Mouse (Mus musculus) adrenal gland, postnatal 4 days (tissue): Measurements from ENCODE around the gene Tmco4. TPM values are rescaled to one million over a fixed set of nuclear protein-coding genes. Genes with fewer than 3 reads are reported as not detected.

ENCODE experiments used
- DNase-seq, 2 experiments: peaks; one replicate each; pipeline ENCODE4 v3.0.0; 2021 to 2022; ENCODE audit warnings: low spot score in 2 of 2, mixed read lengths in 2 of 2
- total RNA-seq, 2 experiments: library from RNA; stranded (reverse); gene quantifications; 2 replicates each; pipeline ENCODE4 v1.2.3; 2021

Tmco4 gene
- total RNA-seq, 2 experiments from 2014 or later = 16.4 to 20.8 TPM

DNA sequence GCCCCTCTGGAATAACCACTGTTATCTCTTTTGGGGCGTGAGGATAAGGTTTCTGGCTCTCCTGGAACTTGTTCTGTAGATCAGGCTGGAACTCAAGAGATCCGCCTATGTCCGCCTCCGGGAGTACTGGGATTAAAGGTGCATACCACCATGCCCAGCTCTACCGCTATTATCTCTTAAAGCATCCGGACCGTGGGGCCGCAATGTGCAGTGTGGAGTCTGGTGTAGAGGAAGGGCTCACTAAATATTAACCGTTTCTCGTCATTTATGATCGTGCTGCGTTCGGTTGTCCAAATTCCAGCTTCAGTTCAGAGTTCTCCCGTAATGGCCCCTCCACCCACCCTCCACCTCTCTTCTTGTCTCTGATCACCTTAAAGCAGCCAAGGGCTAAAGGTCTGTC, 45.7 kb downstream of the Tmco4 start:
- DNase-seq = no peak

DNA sequence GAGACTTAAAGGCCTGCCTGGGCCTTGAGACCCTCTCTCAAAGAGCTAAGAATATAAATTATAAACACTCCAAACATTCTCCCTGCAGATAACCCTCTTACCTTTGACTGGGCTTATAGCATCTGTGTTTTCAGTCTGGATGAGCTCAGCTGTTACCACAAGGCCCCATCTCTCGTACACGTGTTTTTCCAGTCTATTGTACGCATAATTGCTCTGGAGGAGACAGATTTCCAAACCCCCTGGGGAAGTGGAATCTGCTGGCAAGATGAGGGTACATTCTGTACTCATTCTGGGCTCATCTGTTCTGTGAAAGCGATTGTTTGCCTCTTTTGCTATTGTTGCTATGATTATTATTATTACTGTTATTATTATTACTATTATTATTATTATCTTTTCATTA, 46.3 kb downstream of the Tmco4 start:
- DNase-seq = no peak

DNA sequence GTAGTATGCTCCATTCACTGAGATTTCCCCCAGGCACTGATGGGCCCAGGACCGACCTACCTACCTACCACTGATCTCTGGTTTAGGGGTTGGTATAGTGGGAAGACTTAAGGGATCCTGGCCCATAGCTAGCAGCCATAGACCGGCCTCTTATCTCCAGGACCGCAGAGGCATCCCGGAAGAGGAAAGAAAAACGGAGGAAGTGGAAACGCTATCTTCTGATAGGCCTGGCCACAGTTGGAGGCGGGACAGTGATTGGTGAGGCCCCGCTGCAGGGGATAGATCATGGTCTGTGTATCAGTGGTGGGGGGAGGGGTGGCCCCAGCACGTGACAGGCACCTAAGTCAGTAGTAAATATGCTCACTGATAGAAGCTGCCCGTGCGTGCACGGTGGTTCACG, 46.7 kb downstream of the Tmco4 start:
- DNase-seq = no peak

DNA sequence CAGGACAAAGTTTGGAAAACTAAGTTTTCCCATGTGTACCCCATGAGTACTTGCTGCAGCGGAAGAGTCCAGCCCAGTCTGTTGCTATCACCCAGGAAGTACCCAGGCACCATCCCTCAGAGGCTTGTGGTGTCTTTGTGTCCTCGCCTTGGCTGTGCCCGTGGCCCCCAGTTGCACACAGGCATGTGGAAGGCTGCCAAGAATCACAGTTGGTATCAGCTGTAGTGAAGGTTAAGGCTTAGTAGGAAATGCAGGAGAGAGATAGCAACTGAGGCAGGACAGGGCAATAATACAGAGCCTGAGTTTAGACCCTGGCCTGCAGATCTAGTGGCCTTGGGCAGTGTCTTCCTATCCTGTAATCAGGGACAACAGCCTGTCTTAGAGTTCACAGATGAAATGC, 47.7 kb downstream of the Tmco4 start:
- DNase-seq = no peak

DNA sequence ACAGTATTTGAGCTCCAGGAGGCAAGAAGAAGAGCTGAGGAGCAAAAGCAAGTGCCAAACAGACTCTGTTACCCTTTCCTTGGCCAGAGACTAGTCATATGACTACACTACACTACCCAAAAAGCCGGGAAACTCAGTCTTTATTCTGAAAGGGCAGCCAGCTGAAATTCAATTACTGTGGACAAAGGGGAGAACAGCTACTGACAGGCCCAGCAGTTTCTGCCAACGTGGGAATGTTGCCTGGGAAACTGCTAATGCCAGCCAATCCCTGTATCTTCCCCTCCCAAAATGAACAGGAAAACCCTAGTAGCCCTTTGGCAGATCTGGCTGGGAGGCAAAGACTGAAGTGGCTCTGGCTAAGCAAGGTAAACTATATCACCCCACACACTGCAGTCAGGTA, 51.7 kb downstream of the Tmco4 start:
- no peak for DNase-seq

DNA sequence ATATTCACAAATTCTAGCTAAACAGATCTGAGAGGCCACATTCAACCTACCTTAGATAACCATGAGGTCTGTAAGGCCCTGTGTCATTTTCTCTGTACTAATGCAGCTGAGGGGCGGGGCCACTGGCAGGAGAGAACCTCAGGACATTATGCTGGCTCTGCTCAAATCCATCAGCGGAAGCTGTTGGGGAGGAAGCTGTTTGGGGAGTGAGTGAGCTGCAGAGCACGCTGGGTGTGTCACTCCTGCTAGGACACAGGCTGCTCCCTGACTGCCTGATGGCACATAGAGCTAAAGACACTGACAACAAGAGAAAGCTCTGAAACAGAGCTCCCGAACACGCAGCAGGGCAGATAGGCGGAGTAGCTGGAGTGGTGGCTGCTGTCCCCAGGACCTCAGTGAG, 58.0 kb downstream of the Tmco4 start:
- no peak for DNase-seq

DNA sequence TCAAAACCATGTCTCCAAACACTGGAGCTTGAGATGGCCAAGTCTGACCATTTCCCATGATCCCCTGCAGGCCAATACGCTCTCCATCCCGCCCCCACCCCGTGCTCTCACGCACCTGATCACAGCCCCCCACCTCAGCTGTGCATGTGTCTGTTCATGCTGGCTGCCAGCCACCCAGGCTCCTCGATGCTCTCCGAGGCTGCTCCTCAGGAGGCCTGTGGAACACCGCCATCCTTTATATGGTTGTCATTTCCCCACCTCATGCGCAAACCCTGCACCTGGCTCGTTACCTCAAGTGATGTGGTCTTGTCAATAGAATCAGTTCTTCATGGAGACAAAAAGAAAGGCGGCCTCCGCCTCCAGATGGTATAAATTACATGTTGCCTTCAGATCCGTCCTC, 59.8 kb downstream of the Tmco4 start:
- no peak for DNase-seq

DNA sequence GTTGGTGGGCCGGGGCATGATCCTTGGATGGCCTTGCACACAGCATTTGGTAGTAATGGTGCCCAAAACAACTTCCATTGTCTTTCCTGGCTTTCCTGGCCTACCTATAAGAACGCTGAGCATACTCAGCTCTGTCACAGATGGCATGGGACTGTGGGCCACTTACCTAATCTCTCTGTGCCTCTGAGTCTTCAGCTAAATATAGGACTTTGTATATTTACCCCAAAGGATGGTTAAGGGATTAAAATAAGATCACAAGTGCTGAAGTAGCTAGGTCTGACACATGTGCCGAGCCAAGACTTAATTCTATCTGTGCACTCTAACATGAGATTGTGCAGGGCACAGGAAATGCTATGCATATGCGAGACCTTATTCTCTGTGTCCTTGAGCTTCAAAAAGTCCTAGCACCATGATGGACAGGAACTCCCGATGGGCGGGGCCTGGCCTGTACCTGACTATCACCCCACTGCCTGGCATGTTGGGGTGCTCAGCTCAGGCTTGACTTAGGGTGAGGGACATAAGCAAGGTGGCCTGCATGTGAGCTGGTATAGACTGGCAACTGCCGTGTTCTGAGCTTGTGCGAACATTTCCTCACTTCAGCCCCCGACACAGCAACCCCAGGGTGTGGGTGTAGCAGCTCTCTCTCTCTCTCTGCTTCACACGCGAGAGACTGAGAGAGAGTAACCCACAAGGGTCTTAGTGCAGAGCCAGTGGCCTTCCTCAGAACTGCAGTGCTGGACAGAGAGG, 60.7 kb downstream of the Tmco4 start:
- no peak for DNase-seq

DNA sequence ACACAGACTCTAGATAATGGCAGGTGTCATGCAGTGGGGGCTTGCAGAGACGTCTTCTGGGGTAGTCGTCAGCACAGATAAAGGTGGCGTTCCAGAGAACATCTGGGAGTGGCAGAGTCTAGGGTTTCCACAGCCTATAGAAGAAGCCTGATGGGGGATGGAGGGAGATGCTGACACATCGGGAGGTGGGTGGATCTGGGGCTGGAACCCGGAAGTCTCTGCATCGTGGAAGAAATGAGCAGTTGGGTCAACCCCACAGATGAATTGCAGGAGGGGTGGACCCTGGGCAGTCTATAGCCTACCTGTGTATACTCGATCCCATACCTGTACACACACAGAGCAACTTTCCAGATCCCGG, 61.3 kb downstream of the Tmco4 start:
- DNase-seq = no peak

DNA sequence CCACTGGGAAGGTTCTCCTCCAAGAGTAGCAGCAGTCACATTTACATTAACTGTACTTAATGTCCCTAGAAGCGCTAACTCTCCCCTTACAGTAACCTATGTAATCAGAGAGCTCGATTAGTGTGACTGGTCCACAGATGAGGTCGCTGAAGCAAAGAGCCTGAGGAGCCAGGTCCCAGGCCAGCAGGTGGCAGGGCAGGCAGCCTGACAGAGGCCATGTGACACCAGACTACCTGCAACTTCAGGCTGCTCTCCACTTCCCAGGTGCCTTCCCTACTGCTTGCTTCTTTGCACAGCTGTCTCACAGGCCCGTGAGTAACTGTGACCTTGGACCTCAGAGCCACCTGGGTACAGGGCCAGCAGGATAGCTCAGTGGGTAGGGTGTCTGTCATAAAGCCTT, 61.9 kb downstream of the Tmco4 start:
- DNase-seq = no peak

DNA sequence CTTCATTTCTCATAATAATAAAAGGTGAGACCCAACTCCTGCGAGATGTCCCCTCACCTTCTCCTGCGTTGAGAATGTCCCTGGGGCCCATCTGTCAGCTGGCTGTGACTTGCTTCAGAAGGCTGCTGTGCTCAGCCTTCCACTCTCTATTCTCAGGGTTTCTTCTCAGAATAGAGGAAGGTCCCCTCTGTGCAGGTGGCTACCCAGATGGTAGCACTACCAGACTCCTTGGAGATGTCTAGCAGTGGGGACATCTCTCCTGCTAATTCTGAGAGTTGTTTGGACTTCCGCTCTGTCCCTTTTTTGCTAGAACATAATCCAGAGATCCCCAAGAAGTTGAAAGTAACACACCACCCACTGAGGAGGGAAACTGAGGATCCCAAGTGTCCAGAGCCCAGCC, 62.3 kb downstream of the Tmco4 start:
- DNase-seq = no peak

DNA sequence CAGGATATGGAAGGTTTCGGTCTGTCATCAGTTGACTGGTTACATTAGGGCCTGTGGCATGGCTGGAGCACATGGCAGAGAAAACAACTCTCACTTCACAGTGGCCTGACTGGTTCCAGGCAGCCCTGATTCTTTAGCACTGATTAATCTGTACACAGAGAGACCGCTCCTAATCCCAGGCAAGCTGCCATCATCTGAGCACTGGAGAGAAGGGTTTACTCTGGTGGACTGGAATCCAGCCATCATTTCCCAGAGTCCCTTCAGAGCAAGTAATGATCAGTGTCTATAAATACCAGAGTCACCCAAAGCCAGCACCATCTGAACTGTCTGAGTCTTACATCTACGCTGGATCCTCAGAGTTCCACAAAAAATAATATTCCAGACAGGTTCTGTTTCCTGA, 63.1 kb downstream of the Tmco4 start:
- no peak for DNase-seq

DNA sequence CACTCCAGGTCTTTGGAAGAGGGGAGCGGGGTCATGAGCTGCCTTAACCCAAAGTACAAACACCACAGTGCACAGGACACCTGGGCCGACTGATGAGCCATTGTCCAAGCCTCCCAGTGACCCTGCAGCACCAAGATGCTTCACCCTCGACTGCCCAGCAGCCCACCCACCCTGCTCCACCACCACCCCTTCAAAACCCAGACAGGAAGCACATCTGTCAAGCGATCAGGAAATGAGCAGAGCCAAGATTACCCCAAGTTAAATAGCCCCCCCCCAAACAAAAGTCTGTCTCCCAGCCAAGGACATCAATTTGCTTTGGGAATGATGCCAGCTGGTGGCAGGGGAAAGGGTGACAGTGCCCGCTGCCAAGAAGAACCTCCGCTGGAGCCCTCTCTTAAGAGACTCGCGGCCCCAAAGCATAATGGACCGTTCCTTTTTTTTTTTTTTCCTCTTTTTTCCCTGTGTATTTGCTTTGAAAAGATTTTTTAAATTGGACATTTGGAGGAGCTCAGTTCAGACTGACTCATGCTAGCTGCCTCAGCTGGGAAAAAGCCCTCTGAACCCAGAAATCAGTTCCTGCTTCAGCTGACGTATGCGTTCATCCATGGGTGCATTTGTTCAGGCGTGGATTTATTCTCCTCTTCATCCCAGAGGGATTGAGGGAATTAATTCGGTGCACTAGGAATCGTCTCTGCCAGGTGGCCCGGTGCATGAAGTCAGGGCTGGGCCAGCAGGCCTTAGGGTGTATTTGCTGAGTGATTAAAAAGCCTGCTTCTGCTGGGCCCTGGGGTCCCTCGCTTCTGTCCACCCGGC, 65.3 kb downstream of the Tmco4 start:
- DNase-seq = peak in 1 of 2 experiments; percentile 32

DNA sequence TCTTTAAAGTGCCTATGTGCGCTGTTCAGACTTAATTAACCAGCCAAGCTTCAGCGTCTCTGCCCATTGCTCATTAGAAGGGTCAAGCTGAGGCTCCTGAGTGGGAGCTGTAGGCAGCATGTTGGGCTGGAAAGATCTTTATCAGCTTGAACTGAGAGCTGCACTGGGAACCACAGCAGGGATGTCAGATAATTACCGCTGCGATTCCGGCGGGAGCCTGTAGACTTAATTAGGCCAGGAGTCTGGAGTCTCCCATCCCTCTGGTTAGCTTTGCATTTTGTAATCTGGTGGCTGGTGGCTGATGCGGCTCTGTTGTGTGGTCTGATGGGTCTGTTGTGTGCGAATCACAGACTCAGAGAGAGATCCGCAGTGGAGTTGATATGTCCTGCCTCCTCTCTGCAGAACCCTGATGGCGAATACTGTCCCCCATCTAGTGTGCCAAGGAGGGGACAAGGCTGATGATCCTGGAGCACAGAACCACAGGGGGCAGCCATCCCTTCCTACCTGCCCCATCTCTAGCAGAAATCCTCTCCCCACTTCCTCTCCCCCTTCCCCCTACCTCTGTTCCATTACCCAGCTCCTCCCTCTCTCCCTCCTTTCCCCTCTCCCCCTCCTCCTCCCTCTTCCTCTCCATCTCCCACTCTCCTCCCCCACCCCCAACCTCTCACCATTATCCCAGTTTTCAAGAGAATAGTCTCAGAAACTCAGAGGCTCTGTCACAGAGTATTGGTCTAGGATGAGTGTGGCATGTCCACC, 67.6 kb downstream of the Tmco4 start:
- DNase-seq = no peak

DNA sequence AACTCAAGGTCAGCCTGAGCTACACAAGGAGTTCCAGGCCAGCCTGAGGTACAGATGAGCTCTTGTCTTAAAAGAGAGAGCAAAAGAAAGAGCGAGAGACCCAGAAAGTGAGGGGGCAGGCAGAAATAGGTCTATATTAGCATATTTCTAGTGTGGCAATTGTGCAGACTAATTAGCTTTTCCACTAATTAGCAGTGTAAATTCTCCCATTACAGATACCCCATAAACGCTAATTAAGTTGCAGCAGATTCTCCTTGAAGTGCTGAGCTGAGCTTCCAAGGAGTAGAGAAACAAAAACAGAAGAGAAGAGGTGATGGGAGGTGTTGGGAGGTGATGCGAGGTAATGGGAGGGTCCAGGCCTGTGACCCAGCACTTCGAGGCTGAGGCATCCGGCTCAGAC, 69.9 kb downstream of the Tmco4 start:
- no peak for DNase-seq

DNA sequence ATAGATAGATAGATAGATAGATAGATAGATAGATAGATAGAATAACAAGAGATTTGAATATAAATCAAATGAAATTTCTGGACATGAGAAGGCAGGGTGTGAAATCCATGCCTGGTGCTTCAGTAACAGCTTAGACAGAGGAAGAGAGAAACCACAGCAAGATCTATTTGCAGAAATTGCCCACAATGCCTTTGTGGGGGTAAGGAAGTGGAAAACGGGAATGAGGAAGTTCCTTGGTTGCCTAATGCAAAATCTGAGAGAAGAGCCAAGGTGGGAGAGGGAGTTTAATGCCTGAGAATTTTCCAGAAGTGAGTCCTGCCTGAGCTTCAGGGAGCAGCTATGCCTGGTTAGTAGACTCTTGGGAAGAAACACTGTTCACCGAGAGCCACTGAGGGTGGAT, 70.9 kb downstream of the Tmco4 start:
- no peak for DNase-seq

DNA sequence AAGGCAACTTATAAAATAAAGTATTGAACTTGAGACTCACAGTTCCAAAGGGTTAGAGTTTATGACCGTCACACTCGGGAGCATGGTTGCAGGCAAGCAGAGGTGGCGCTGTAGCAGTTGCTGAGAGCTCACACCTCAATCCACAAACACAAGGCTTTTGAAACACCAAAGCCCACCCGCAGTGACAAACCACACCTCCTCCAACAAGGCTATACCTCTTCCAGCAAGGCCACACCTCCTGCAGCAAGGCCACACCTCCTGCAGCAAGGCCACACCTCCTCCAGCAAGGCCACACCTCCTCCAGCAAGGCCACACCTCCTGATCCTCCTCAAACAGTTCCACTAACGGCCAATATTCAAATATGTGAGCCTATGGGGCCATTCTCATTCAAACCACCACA, 71.9 kb downstream of the Tmco4 start:
- DNase-seq = no peak

DNA sequence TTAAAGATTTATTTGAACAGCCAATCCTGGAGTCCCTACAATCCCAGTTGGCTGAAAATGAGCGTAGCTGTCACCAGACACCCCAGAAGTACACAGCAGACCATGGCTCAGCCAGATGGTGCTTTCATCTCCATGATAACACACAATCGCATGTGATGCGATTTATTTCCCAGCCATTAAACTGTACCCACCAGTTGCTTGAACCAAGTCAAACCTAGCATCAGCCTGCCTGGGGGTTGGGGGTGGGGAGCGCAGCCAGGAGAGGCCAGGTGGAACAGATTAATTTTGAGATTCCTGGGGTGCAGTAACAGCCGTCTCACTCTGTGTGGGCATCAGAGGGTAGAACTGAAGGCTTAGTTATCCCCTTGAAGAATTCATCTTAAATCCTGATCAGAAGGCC, 73.7 kb downstream of the Tmco4 start:
- DNase-seq = no peak

DNA sequence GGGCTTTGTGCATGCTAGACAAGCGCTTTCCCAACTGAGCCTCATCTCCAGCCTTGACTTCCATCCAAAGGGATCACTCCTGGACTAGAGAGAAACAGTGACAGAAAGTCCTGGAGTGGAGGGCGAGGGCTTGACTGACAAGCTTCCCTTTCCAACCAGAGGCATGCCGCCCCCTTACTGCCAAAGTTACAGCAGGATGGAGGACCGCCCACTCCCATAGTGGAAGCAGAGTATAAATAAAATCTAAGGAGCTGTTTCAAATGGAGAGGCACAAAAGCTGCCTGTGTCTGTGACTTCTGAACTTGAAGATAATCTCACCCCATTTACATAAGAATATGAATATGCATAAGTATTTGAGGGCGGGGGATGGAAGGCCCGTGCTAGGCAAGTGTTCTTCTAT, 75.8 kb downstream of the Tmco4 start:
- no peak for DNase-seq

DNA sequence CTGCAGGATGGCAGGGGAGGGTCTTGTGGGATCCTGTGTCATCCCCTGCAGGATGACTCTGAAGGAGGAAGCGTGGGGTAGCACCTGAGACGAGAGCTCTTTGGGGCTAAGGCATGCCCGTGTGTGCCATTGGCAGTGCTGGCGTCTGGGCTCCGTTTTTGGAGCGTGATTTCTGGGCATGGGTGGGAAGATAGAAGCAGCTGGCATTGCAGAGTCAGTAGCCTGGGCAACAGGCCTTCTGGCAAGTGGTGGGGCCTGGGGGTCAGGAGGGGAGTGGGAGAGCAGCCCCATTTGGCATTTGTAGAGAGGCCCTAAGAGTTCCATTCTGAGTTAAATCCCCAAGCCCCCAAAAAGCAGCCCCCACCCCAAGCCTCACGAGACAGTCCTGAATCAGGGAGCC, 80.1 kb downstream of the Tmco4 start:
- DNase-seq = no peak

DNA sequence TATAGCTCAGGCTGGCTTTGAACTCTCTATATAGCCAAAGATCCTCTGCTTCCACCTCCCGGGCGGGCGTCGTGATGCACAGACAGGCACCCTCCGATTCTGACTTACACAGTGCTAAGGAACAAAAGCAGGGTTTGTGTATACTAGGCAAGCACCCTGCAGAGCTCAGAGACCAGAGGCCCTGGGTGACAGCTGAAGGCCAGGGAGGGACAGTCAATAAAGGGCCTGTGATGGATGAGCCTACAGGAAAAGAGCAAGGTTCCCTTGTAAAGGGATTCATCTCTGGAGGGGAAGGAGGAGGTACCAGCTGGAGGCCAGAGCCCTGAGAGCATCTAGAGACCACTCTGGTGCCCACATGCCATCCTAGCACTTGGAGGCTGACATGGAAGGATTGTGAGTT, 80.7 kb downstream of the Tmco4 start:
- DNase-seq = no peak

DNA sequence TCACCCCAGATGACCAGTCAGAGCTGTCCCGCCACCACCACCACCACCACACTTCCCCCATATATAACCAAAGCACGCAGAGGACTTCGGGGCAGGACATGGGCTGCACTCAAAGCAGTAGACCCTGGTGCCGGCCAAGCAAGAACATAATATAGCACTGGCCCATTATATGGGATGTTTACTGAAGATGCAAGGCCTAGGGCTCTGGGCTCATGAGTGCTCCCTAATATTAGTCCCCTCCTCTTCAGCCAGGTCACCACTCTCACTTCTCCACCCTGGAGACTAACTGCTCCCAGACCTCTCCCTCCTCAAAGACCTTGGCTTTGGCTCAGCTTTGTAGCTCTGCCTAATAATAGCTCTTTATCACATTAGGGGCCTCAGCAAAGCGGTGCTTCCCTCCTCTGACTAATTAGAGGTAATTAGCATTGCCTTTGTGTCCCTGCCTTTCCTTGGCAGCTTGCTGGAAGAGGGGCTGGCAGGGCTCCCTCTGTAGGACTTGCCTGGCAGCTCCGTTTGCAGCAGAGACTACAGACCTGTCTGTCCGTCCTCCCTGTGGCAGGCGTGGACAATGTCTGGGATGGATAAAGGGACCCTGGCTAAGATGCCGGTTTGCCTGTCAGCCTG, 81.7 kb downstream of the Tmco4 start:
- DNase-seq = no peak
